Mouse (Mus musculus) kidney, adult 2 months (tissue): ENCODE results near the gene Ppp1r12b.

Experiments used
- CTCF ChIP-seq: fragments of 200-500 bp; conservative IDR thresholded peaks from 2 replicates; pipeline ENCODE4 v1.5.1; 2011; ENCODE audit warnings: low read depth, mild to moderate bottlenecking, control low read depth, low read length, moderate library complexity, mixed read lengths; ENCODE audit not compliant: insufficient read depth, insufficient read length
- POLR2A ChIP-seq: fragments of 200-500 bp; IDR thresholded peaks from one replicate; pipeline ENCODE4 v1.6.1; 2011; ENCODE audit warnings: low read depth, low read length, control low read depth

- TF ChIP-seq CTCF (no peak), POLR2A (no peak)
These were observed 159.7 kb downstream of the Ppp1r12b start for GRCm38 (mm10) chr1:134796076-134796475.
